Mouse (Mus musculus): ENCODE results near the gene Hdac9. TPM values are rescaled to one million over a fixed set of nuclear protein-coding genes. Genes with fewer than 3 reads are reported as not detected.

Hdac9 gene
- polyA plus RNA-seq, 1 experiment from 2014 or later, result 1.6 TPM

DNA sequence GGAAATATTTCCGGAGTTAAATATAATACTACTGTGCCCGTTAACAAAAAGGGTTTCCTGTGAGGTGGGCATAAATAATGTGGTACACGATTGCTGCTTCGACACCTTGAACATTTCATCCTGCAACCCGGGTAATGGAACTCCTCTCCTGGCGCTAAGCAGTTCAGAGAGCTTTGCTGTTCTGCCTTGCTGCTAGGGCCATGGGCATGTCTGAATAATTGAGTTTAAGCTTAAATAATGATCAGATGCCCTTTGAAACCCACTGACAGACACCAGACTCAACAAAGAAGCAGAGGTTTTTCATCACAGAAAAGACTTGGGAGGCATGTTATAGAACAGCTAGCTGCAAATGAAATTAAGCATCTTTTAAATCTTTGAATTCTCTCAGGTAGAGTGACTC lies 646.8 kb downstream of the Hdac9 start:
- H3K4me1 ChIP-seq (ENCODE audit: control insufficient read depth, low read depth, low read length), result no peaks in the 10 kb centered on the region
- no peaks in the 10 kb centered on the region for H3K9me3 ChIP-seq (replicated peaks; ENCODE audit: control insufficient read depth, low read length)
- H3K27ac ChIP-seq (ENCODE audit: low read length), result no peak overlapping the region
- H3K4me2 ChIP-seq (ENCODE audit: low read depth, low read length), result no peak overlapping the region
- H3K4me3 ChIP-seq (ENCODE audit: low read depth, low read length), result no peak overlapping the region
- no peaks in the 10 kb centered on the region for H3K27me3 ChIP-seq (ENCODE audit: control insufficient read depth, insufficient read depth, low read depth, low read length)
- H3K9ac ChIP-seq (ENCODE audit: low read depth, low read length), result no peak overlapping the region
- ATAC-seq (ENCODE audit: low read depth), result no peak
- no peaks in the 10 kb centered on the region for H3K36me3 ChIP-seq (ENCODE audit: control insufficient read depth, insufficient read depth)
- WGBS (ENCODE audit: insufficient replicate concordance), result 66% methylated on average over 6 of the region's 6 CpGs

DNA sequence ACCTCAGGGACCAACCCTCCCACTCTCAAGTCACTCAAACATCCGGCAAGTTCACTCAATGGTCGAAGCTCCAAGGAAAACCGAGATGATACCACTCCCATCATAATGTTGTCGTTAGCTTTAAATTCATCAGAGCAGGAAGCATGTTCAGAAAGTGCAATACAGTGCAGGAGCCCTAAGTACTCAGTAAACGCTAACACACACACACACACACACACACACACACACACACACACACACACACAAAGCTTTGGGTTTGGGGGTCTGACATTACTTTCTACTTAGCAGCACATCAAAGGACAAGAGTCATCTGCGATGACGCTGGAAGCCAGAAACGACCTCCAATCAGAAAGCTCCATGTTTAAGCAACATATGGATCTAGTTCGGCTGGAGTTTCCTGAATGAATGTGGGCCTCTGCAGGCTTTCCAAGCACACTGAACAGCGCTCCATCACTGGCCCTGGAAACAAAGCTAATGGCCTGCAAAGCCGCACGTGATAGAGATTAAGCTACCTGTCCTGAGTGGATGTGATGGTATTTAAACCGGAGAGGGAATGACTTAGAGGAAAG lies 647.3 kb downstream of the Hdac9 start:
- Histone ChIP-seq H3K36me3 (ENCODE audit: control insufficient read depth, insufficient read depth) (no peaks in the 10 kb centered on the region), H3K4me1 (ENCODE audit: control insufficient read depth, low read depth, low read length) (no peaks in the 10 kb centered on the region), H3K4me2 (ENCODE audit: low read depth, low read length) (no peak overlapping the region), H3K9ac (ENCODE audit: low read depth, low read length) (no peak overlapping the region), H3K4me3 (ENCODE audit: low read depth, low read length) (no peak overlapping the region), H3K9me3 (replicated peaks; ENCODE audit: control insufficient read depth, low read length) (no peaks in the 10 kb centered on the region), H3K27ac (ENCODE audit: low read length) (no peak overlapping the region), H3K27me3 (ENCODE audit: control insufficient read depth, insufficient read depth, low read depth, low read length) (no peaks in the 10 kb centered on the region)
- no peak for ATAC-seq (ENCODE audit: low read depth)
- WGBS (ENCODE audit: insufficient replicate concordance), result 69% methylated on average over 13 of the region's 13 CpGs

DNA sequence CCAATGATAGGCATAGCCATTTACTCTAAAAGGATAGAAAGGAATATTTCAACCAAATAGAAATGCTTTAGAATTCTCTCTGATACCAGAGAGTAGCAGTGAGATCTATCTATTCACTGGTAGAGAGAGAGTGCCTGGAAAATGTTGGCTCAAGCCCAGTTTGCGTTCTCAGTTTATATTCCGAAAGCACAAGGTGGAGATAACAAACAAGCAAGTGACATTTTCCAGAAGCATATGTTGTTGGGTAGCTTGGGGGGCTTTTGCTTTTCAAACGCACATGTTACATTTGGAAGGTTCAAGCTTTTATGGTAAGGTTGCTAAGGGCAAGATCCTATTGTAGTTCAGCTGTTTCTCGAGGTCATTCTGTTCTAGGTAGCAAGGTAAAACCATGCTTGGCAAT lies 657.2 kb downstream of the Hdac9 start:
- 56% methylated on average over 4 of the region's 4 CpGs for WGBS (ENCODE audit: insufficient replicate concordance)
- no peak for ATAC-seq (ENCODE audit: low read depth)
- no peaks in the 10 kb centered on the region for H3K36me3 ChIP-seq (ENCODE audit: control insufficient read depth, insufficient read depth)
- H3K27ac ChIP-seq (ENCODE audit: low read length), result no peak overlapping the region
- no peaks in the 10 kb centered on the region for H3K9me3 ChIP-seq (replicated peaks; ENCODE audit: control insufficient read depth, low read length)
- no peaks in the 10 kb centered on the region for H3K27me3 ChIP-seq (ENCODE audit: control insufficient read depth, insufficient read depth, low read depth, low read length)
- H3K4me2 ChIP-seq (ENCODE audit: low read depth, low read length), result no peak overlapping the region
- H3K9ac ChIP-seq (ENCODE audit: low read depth, low read length), result no peak overlapping the region
- H3K4me3 ChIP-seq (ENCODE audit: low read depth, low read length), result no peak overlapping the region
- no peaks in the 10 kb centered on the region for H3K4me1 ChIP-seq (ENCODE audit: control insufficient read depth, low read depth, low read length)

GRCm38 (mm10) chr12:34249160-34249559 lies 667.7 kb downstream of the Hdac9 start:
- H3K9ac ChIP-seq (ENCODE audit: low read depth, low read length), result no peak overlapping the region
- no peak for ATAC-seq (ENCODE audit: low read depth)
- H3K4me3 ChIP-seq (ENCODE audit: low read depth, low read length), result no peak overlapping the region
- H3K36me3 ChIP-seq (ENCODE audit: control insufficient read depth, insufficient read depth), result no peaks in the 10 kb centered on the region
- no peaks in the 10 kb centered on the region for H3K9me3 ChIP-seq (replicated peaks; ENCODE audit: control insufficient read depth, low read length)
- no peak overlapping the region for H3K27ac ChIP-seq (ENCODE audit: low read length)
- 52% methylated on average over 1 of the region's 1 CpGs for WGBS (ENCODE audit: insufficient replicate concordance)
- no peak overlapping the region for H3K4me2 ChIP-seq (ENCODE audit: low read depth, low read length)
- H3K4me1 ChIP-seq (ENCODE audit: control insufficient read depth, low read depth, low read length), result no peaks in the 10 kb centered on the region
- H3K27me3 ChIP-seq (ENCODE audit: control insufficient read depth, insufficient read depth, low read depth, low read length), result no peaks in the 10 kb centered on the region

DNA sequence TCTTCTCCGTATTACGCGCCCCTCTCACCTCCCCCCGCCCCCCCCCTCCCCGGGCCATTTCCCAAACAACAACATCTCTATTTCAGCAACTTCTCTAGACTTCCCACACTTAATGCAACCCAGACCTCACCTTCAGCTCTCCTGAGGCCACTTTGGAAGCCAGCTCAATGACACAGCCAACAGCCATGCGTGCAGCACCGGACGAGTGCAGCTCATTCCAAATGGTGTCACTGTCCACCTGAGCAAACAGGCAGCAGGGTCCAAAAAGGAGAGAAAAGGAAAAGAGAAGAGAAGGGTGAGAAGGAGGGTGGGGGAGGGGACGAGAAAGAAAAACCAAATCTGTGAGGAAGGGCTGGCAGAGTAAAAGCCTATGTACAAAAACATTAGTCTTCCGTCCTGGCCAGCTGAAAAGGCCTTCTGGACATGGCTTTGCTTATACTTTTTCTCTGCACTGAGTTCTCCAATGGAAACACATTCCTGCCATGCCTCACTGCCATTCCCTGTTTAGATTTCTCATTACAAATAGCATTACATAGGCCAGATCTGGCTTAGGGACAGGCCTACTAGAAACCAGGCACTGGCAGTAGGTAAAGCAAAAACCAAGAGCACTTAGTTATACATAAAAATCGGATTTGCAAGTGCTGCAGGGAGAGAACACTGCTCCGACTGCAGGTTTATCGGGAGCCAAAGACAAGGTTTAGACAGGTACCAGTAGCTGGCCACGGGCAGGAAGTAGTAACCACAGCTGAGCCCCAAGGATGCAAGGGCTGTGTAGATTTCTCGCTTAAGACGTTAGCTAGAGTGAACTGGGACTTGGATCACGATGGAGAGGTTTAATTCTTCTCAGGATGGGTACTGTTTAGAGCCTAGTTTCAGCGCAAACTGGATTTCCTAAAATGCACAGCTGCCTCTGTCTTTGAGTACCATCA lies 668.4 kb downstream of the Hdac9 start:
- no peak overlapping the region for H3K4me3 ChIP-seq (ENCODE audit: low read depth, low read length)
- H3K9me3 ChIP-seq (replicated peaks; ENCODE audit: control insufficient read depth, low read length), result no peaks in the 10 kb centered on the region
- no peak overlapping the region for H3K4me2 ChIP-seq (ENCODE audit: low read depth, low read length)
- H3K9ac ChIP-seq (ENCODE audit: low read depth, low read length), result no peak overlapping the region
- H3K27me3 ChIP-seq (ENCODE audit: control insufficient read depth, insufficient read depth, low read depth, low read length), result no peaks in the 10 kb centered on the region
- 48% methylated on average over 18 of the region's 18 CpGs for whole genome bisulfite sequencing (ENCODE audit: insufficient replicate concordance)
- no peaks in the 10 kb centered on the region for H3K4me1 ChIP-seq (ENCODE audit: control insufficient read depth, low read depth, low read length)
- H3K36me3 ChIP-seq (ENCODE audit: control insufficient read depth, insufficient read depth), result no peaks in the 10 kb centered on the region
- no peak overlapping the region for H3K27ac ChIP-seq (ENCODE audit: low read length)
- no peak for ATAC-seq (ENCODE audit: low read depth)

- no peak for ATAC-seq (ENCODE audit: low read depth)
- 68% methylated on average over 3 of the region's 3 CpGs for WGBS (ENCODE audit: insufficient replicate concordance)
- no peak overlapping the region for H3K9ac ChIP-seq (ENCODE audit: low read depth, low read length)
- no peak overlapping the region for H3K4me3 ChIP-seq (ENCODE audit: low read depth, low read length)
- no peak overlapping the region for H3K27ac ChIP-seq (ENCODE audit: low read length)
- H3K4me1 ChIP-seq (ENCODE audit: control insufficient read depth, low read depth, low read length), result no peaks in the 10 kb centered on the region
- no peaks in the 10 kb centered on the region for H3K27me3 ChIP-seq (ENCODE audit: control insufficient read depth, insufficient read depth, low read depth, low read length)
- no peaks in the 10 kb centered on the region for H3K9me3 ChIP-seq (replicated peaks; ENCODE audit: control insufficient read depth, low read length)
- no peaks in the 10 kb centered on the region for H3K36me3 ChIP-seq (ENCODE audit: control insufficient read depth, insufficient read depth)
- no peak overlapping the region for H3K4me2 ChIP-seq (ENCODE audit: low read depth, low read length)
These were observed 678.1 kb downstream of the Hdac9 start for GRCm38 (mm10) chr12:34238796-34239195.

GRCm38 (mm10) chr12:34231621-34232150 lies 685.2 kb downstream of the Hdac9 start:
- no peaks in the 10 kb centered on the region for H3K4me1 ChIP-seq (ENCODE audit: control insufficient read depth, low read depth, low read length)
- no peaks in the 10 kb centered on the region for H3K27me3 ChIP-seq (ENCODE audit: control insufficient read depth, insufficient read depth, low read depth, low read length)
- H3K4me3 ChIP-seq (ENCODE audit: low read depth, low read length), result no peak overlapping the region
- ATAC-seq (ENCODE audit: low read depth), result no peak
- no peak overlapping the region for H3K9ac ChIP-seq (ENCODE audit: low read depth, low read length)
- no peak overlapping the region for H3K4me2 ChIP-seq (ENCODE audit: low read depth, low read length)
- no peak overlapping the region for H3K27ac ChIP-seq (ENCODE audit: low read length)
- H3K9me3 ChIP-seq (replicated peaks; ENCODE audit: control insufficient read depth, low read length), result no peaks in the 10 kb centered on the region
- WGBS (ENCODE audit: insufficient replicate concordance), result 64% methylated on average over 4 of the region's 4 CpGs
- H3K36me3 ChIP-seq (ENCODE audit: control insufficient read depth, insufficient read depth), result no peaks in the 10 kb centered on the region

- Histone ChIP-seq H3K27ac (ENCODE audit: low read length) (no peak overlapping the region), H3K4me1 (ENCODE audit: control insufficient read depth, low read depth, low read length) (no peaks in the 10 kb centered on the region), H3K27me3 (ENCODE audit: control insufficient read depth, insufficient read depth, low read depth, low read length) (no peaks in the 10 kb centered on the region), H3K9ac (ENCODE audit: low read depth, low read length) (no peak overlapping the region), H3K4me2 (ENCODE audit: low read depth, low read length) (no peak overlapping the region), H3K4me3 (ENCODE audit: low read depth, low read length) (no peak overlapping the region), H3K36me3 (ENCODE audit: control insufficient read depth, insufficient read depth) (no peaks in the 10 kb centered on the region), H3K9me3 (replicated peaks; ENCODE audit: control insufficient read depth, low read length) (no peaks in the 10 kb centered on the region)
- WGBS (ENCODE audit: insufficient replicate concordance), result 15% methylated on average over 2 of the region's 2 CpGs
- ATAC-seq (ENCODE audit: low read depth), result no peak
These were observed 692.4 kb downstream of the Hdac9 start for GRCm38 (mm10) chr12:34224505-34224904.

DNA sequence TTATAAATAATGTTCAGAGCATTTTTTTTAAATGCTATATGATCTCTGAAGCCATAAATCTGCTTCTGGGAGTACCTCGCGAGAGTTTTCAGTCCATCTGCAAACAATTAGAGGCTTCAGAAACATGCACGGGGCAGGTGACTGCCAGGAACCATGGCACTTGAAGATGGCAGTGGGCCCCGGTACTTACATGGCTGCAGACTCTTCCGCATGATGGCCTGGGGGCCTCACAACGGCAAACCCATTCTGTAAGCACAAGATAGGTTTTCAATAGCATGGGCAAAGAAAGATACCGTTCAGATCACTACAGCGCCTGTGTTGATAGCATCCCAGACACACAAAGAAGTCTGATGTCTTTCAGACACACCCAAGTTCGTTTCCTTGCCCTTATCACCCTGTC lies 695.9 kb downstream of the Hdac9 start:
- Histone ChIP-seq H3K9ac (ENCODE audit: low read depth, low read length) (no peak overlapping the region), H3K4me1 (ENCODE audit: control insufficient read depth, low read depth, low read length) (no peaks in the 10 kb centered on the region), H3K27me3 (ENCODE audit: control insufficient read depth, insufficient read depth, low read depth, low read length) (no peaks in the 10 kb centered on the region), H3K4me3 (ENCODE audit: low read depth, low read length) (no peak overlapping the region), H3K36me3 (ENCODE audit: control insufficient read depth, insufficient read depth) (no peaks in the 10 kb centered on the region), H3K4me2 (ENCODE audit: low read depth, low read length) (no peak overlapping the region), H3K27ac (ENCODE audit: low read length) (no peak overlapping the region), H3K9me3 (replicated peaks; ENCODE audit: control insufficient read depth, low read length) (no peaks in the 10 kb centered on the region)
- ATAC-seq (ENCODE audit: low read depth), result no peak
- WGBS (ENCODE audit: insufficient replicate concordance), result 59% methylated on average over 9 of the region's 9 CpGs

Measured in liver, embryonic 16.5 days (tissue).